Mouse (Mus musculus) stomach, embryonic 16.5 days (tissue): ENCODE measurements around the gene Pik3ip1. TPM values are rescaled to one million over a fixed set of nuclear protein-coding genes. Genes with fewer than 3 reads are reported as not detected.

Experiments used
- ATAC-seq: fragments of 200-750 bp; cut with Nextera tagmentation; 2 replicates; pipeline ENCODE4 v1.8.0; 2017; ENCODE audit warnings: moderate number of reproducible peaks, moderate TSS enrichment; ENCODE audit not compliant: insufficient read depth, low FRiP score
- H3K27ac ChIP-seq: fragments of 300-500 bp; sonication (generic); 2 replicates; pipeline ENCODE4 v1.5.1; 2014; ENCODE audit warnings: low read length
- H3K27me3 ChIP-seq: fragments of 300-500 bp; sonication (generic); 2 replicates; pipeline ENCODE4 v1.6.1; 2014; ENCODE audit warnings: low read length, control low read depth, mixed read lengths; ENCODE audit not compliant: control insufficient read depth, insufficient read depth
- H3K36me3 ChIP-seq: fragments of 300-500 bp; sonication (generic); 2 replicates; pipeline ENCODE4 v1.6.1; 2014; ENCODE audit warnings: low read length; ENCODE audit not compliant: control insufficient read depth, insufficient read depth
- H3K4me1 ChIP-seq: fragments of 300-500 bp; sonication (generic); 2 replicates; pipeline ENCODE4 v1.6.1; 2014; ENCODE audit warnings: low read length, control low read depth, mixed read lengths; ENCODE audit not compliant: control insufficient read depth, insufficient read depth
- H3K4me2 ChIP-seq: fragments of 300-500 bp; sonication (generic); 2 replicates; pipeline ENCODE4 v1.6.1; 2014; ENCODE audit warnings: low read depth, low read length, mixed read lengths
- H3K4me3 ChIP-seq: fragments of 300-500 bp; sonication (generic); replicated peaks from 2 replicates; pipeline ENCODE4 v1.5.1; 2014; ENCODE audit warnings: mild to moderate bottlenecking, low read length
- H3K9ac ChIP-seq: fragments of 300-500 bp; sonication (generic); 2 replicates; pipeline ENCODE4 v1.6.1; 2014; ENCODE audit warnings: low read length
- H3K9me3 ChIP-seq: fragments of 300-500 bp; sonication (generic); replicated peaks from 2 replicates; pipeline ENCODE4 v1.6.1; 2016; ENCODE audit warnings: low read length, control low read depth; ENCODE audit not compliant: control insufficient read depth
- WGBS: fragments of 180-500 bp; shearing (Covaris S2); extraction: QIAGEN DNeasy Blood & Tissue Kit; methylation state at CpG from one replicate; pipeline ENCODE4 v1.1.7; 2014; 5-methylcytosine and 5-hydroxymethylcytosine counted together
- polyA plus RNA-seq: library from polyadenylated mRNA; unstranded; fragments of >200 nt; fragmentation: Nextera tagmentation; extraction: Ambion mirVana; gene quantifications from 2 replicates; pipeline ENCODE4 v1.2.1, GENCODE M21; 2015

Pik3ip1 gene
- polyA plus RNA-seq, 1 experiment from 2014 or later, result 11.8 TPM

DNA sequence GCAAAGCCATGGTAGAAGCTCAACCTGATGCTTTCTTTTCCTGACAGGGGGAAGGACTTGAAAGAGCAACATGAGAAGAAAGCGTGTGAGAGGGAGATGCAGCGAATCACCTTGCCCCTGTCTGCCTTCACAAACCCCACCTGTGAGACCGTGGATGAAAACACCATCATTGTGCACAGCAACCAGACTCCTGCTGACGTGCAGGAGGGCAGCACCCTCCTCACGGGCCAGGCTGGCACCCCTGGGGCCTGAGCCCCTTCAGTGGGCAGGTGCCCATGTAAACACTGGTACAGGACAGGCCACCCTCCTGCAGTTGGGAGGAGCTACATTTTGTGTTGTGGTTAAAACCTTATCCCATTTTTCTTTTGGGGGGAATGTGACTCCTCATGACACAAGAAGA, 11.3 kb downstream of the Pik3ip1 start:
- no peak for ATAC-seq
- WGBS, result 78% methylated on average over 5 of the region's 5 CpGs
- Histone ChIP-seq H3K27me3 (no peaks in the 10 kb centered on the region), H3K4me3 (no peak overlapping the region), H3K9me3 (no peaks in the 10 kb centered on the region), H3K27ac (no peak overlapping the region), H3K4me2 (no peak overlapping the region), H3K36me3 (0 out of 2 replicates have a peak, but pooled peaks cover 5% of the 10 kb centered on the region), H3K9ac (no peak overlapping the region), H3K4me1 (peaks cover 11% of the 10 kb centered on the region)

DNA sequence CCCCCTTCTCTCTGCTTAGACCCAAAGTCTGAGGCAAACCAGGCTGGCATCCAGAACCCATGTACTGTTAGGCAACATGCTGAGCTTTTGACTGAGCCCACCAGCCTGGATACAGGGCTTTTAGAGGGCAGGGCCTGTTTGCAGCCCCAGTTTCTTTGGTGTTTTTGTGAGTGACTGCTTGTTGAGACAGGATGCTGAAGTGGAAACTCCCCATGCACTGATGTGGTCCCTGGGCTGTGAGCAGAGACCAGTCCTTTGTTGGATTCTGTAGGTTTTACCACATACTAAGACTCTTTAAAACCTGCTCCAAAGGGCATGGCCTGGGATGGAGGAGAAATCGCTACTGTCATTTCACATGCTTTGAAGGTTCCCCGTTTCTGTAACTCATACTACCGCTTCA, 14.7 kb downstream of the Pik3ip1 start:
- WGBS, result 91% methylated on average over 3 of the region's 3 CpGs
- Histone ChIP-seq H3K9ac (no peak overlapping the region), H3K4me2 (no peak overlapping the region), H3K36me3 (peaks cover 5% of the 10 kb centered on the region; the same call in 1 of the 2 replicates), H3K4me3 (no peak overlapping the region), H3K27me3 (no peaks in the 10 kb centered on the region), H3K27ac (no peak overlapping the region), H3K9me3 (no peaks in the 10 kb centered on the region), H3K4me1 (peaks cover 18% of the 10 kb centered on the region)
- no peak for ATAC-seq

DNA sequence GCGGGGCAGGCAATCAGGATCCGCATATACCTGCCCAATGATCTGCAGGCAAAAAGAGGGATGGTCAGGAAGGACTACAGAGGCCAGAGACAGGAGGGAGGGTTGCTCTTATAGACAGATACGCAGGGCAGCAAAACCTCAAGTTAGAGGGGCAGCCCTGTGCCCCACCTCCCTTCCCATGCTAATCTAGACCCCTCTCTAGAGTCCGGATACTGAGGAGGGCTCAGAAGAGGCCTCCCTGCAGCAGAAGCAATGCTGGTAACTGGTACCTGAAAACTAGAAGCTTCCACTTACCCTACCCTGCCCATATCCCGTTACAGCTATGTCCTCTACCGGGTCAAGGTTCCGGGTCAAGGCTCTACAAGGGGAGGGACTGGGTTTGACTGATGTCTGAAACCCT, 16.1 kb downstream of the Pik3ip1 start:
- peaks cover 16% of the 10 kb centered on the region; the same call in 1 of the 2 replicates for H3K36me3 ChIP-seq
- H3K9me3 ChIP-seq, result no peaks in the 10 kb centered on the region
- no peak for ATAC-seq
- H3K4me3 ChIP-seq, result no peak overlapping the region
- whole genome bisulfite sequencing, result 94% methylated on average over 7 of the region's 7 CpGs
- no peak overlapping the region for H3K4me2 ChIP-seq
- H3K9ac ChIP-seq, result no peak overlapping the region
- H3K4me1 ChIP-seq, result peaks cover 18% of the 10 kb centered on the region
- no peak overlapping the region for H3K27ac ChIP-seq
- H3K27me3 ChIP-seq, result no peaks in the 10 kb centered on the region

DNA sequence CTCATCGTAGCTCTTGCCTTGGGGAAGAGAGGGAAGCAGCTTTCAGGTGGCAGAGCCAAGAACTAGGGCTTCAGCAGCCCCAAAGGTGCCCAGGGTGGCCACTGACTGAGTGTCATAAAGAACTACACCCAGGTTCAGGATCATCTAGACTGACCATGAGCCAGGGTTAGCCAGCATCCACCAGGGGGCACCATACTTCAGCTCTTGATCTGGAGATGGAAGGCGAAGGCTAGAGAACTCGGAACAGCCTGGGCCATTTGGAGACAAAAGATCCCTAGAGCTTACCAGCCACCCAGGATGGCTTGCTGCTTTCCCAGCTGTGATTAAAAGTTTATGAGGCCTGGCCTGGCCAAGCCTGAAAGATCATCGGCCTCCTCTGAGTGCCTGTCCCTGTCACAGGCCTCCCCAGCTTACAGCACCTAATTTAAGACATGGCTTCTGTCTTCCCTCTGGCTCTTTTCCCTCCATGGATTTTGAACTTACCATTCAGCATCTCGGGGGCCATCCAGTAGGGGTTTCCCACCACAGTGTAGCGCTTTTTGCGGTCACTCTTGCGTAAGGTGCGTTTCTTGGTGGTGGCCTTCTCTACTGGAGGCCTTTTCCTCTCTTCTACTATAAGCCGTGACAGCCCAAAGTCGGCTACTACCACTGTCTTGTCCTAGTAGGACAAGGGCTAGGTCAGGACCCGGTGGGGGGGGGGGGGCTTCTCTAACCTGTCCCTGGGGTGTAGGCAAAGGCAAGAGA, 17.1 kb downstream of the Pik3ip1 start:
- 64% methylated on average over 12 of the region's 12 CpGs for WGBS
- peak; percentile 76 for ATAC-seq
- peak overlapping the region; percentile 46 for H3K9ac ChIP-seq
- H3K27me3 ChIP-seq, result no peaks in the 10 kb centered on the region
- 0 out of 2 replicates have a peak overlapping the region, but pooled peaks have one; percentile 11 for H3K27ac ChIP-seq
- peaks cover 18% of the 10 kb centered on the region for H3K4me1 ChIP-seq
- no peak overlapping the region for H3K4me3 ChIP-seq
- peaks cover 23% of the 10 kb centered on the region for H3K36me3 ChIP-seq
- no peak overlapping the region for H3K4me2 ChIP-seq
- no peaks in the 10 kb centered on the region for H3K9me3 ChIP-seq

DNA sequence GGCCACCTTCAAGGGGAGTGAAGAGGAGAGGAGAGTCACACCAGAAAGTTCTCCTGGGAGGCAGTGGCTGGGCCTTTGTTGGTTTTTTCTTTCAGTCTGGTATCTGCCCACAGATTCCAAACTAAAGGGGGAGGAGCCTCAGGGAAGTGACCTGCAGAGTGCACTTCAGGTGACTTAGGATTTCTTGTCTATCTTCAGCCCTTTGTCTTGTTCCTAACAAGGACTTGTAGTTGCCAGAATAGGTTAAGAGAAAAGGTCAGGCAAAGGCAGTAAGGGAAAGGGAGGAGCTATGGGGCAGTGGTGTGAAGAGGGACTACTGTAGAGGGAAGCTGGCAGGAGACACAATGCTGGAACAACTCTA, 17.6 kb downstream of the Pik3ip1 start:
- H3K36me3 ChIP-seq, result peaks cover 26% of the 10 kb centered on the region
- ATAC-seq, result no peak

DNA sequence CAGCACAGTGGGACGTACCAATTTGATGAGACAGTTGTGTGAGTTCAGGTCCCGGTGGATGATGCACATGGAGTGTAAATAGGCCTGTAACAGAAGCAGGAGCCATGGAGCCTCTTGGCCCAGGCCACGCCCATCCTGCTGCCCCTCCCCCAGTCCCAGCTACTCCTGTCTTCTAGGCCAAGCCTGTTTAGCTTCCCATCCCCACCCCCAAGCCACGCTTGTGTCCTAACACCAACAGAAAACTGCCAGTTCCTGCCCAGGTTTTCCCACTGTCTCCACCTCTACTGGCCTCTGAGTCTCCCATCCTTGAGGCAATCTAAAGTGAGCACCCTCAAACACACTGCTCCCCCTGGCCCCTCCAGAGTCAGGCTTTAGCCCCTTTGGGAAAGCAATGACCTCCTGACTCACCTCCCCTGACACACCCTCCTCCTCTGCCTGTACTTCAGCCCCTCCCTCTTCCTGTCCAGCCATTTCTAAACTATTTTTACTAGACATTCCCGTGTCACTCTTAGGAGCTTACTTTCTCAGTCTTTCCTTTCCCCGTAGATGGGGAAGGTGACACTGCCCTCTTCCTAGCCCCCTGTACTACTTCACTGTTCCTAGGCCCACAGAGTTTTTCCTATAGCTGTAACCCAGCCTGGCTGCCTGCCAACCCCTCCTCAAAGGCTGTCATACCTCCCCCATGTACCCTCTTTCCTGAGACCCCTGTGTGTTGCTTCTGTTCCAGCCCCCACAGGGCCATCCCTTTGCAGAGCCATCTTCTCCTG, 18.6 kb downstream of the Pik3ip1 start:
- Histone ChIP-seq H3K4me3 (no peak overlapping the region), H3K4me2 (no peak overlapping the region), H3K27ac (peak overlapping the region; percentile 10; the same call in 1 of the 2 replicates), H3K4me1 (peaks cover 18% of the 10 kb centered on the region), H3K36me3 (peaks cover 32% of the 10 kb centered on the region), H3K9me3 (no peaks in the 10 kb centered on the region), H3K27me3 (no peaks in the 10 kb centered on the region), H3K9ac (peak overlapping the region; percentile 22; the same call in 1 of the 2 replicates)
- ATAC-seq, result 0 out of 2 replicates have a peak, but pooled peaks have one; percentile 19
- 31% methylated on average over 6 of the region's 6 CpGs for WGBS

More for the DNA sequence above, 17.6 kb downstream of the Pik3ip1 start:
- Histone ChIP-seq H3K4me2 (no peak overlapping the region), H3K9ac (no peak overlapping the region), H3K4me1 (peaks cover 18% of the 10 kb centered on the region), H3K4me3 (no peak overlapping the region), H3K27ac (no peak overlapping the region), H3K27me3 (no peaks in the 10 kb centered on the region), H3K9me3 (no peaks in the 10 kb centered on the region)

DNA sequence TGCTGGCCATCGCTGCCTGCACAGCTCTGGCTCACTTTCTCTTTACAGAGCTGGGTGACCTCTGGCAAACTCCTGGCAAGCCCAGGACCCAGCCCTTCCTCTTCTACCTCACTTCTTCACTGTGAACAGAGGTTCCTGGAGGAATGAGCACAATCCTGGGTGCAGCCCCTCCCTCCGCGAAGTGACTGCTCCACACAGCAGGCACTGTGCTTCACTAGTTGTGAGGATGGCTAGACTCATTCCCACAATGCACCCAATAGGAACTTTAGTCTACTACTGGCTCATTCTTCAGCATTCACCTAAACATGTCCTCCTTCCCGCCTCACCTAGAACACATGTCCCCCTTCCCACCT, 19.1 kb downstream of the Pik3ip1 start:
- Histone ChIP-seq H3K27me3 (no peaks in the 10 kb centered on the region), H3K9ac (no peak overlapping the region), H3K4me2 (no peak overlapping the region), H3K27ac (0 out of 2 replicates have a peak overlapping the region, but pooled peaks have one; percentile 10), H3K4me3 (no peak overlapping the region), H3K36me3 (peaks cover 38% of the 10 kb centered on the region), H3K9me3 (no peaks in the 10 kb centered on the region), H3K4me1 (peaks cover 18% of the 10 kb centered on the region)
- 70% methylated on average over 4 of the region's 4 CpGs for WGBS
- ATAC-seq, result no peak

DNA sequence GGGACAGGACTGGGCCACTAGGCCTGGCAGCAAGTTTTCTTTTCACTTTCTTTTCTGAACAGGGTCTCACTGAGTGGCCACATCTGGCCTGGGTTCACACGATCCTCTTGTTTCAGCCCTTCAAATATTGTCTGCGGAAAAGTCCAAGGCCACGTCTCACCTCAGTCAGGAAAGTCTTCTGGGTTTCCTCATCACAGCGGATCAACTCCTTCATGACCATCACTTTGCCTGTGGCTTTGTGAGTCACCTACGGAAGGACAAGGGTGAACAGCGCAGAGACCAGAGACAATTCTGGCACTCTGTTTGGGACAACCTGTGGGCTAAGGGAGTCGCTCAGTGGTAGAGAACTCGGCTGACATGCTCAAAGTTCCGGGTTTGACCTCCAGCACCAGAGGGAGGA, 21.9 kb downstream of the Pik3ip1 start:
- WGBS, result 88% methylated on average over 9 of the region's 9 CpGs
- H3K27ac ChIP-seq, result no peak overlapping the region

DNA sequence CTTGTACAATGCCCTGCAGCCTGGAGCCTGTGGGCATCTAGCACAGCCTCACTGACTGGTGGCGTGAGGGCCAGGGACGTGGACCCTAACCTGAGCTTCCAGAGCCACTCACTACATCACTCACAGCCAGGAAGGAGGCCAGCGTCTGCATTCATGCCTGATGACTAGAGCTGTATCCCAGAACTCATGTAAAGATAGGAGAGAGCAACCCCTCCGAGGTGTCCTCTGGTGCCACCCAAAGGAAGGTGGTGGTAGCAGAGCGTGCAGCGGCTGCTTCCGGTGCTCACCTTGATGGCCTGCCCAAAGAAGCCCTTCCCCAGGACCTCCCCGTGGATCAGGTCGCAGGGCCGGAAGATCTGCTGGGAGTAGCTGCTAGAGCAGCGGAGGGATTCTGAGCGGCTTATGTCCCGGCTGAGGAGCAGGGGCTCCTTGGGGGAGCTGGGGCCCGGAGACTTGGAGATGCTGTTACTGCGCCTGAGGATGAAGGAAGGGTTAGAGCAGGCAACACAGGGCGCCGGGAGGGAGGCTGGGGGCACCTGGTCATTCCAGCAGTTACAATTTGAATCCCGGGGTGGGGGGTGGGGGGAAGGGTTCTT, 22.9 kb downstream of the Pik3ip1 start:
- H3K9ac ChIP-seq, result no peak overlapping the region
- ATAC-seq, result no peak
- H3K4me1 ChIP-seq, result peaks cover 13% of the 10 kb centered on the region
- no peak overlapping the region for H3K4me3 ChIP-seq
- 61% methylated on average over 18 of the region's 18 CpGs for WGBS
- H3K4me2 ChIP-seq, result no peak overlapping the region
- no peaks in the 10 kb centered on the region for H3K9me3 ChIP-seq
- H3K27ac ChIP-seq, result no peak overlapping the region
- peaks cover 47% of the 10 kb centered on the region for H3K36me3 ChIP-seq
- no peaks in the 10 kb centered on the region for H3K27me3 ChIP-seq

More for the DNA sequence above, 21.9 kb downstream of the Pik3ip1 start:
- Histone ChIP-seq H3K4me3 (no peak overlapping the region), H3K9me3 (no peaks in the 10 kb centered on the region), H3K4me2 (no peak overlapping the region), H3K27me3 (no peaks in the 10 kb centered on the region), H3K9ac (no peak overlapping the region), H3K4me1 (peaks cover 18% of the 10 kb centered on the region), H3K36me3 (peaks cover 47% of the 10 kb centered on the region)
- ATAC-seq, result no peak
